Mouse (Mus musculus) macrophage (primary cell): ENCODE results near the gene Gm17334. TPM values are rescaled to one million over a fixed set of nuclear protein-coding genes. Genes with fewer than 3 reads are reported as not detected.

Source experiments
- H3K27ac ChIP-seq: fragments of 350-480 bp; formaldehyde crosslinking; 2 replicates; pipeline ENCODE4 v1.9.0; 2021
- H3K36me3 ChIP-seq: fragments of 350-480 bp; formaldehyde crosslinking; 2 replicates; pipeline ENCODE4 v1.9.0; 2021; ENCODE audit errors: inconsistent target
- H3K4me3 ChIP-seq: fragments of 350-480 bp; formaldehyde crosslinking; 2 replicates; pipeline ENCODE4 v1.9.0; 2021; ENCODE audit errors: inconsistent target
- H3K79me2 ChIP-seq: fragments of 350-480 bp; formaldehyde crosslinking; 2 replicates; pipeline ENCODE4 v1.9.0; 2021; ENCODE audit errors: inconsistent target
- WGBS: methylation state at CpG from one replicate; pipeline ENCODE4 v1.1.7; 2026; ENCODE audit warnings: inconsistent platforms; ENCODE audit not compliant: missing documents; 5-methylcytosine and 5-hydroxymethylcytosine counted together
- polyA plus RNA-seq: library from polyadenylated mRNA; stranded (reverse); fragments of 250-400 nt; gene quantifications from 3 replicates; pipeline ENCODE4 v1.2.4, GENCODE M21; 2018; ENCODE audit warnings: inconsistent platforms

Gm17334 gene
- polyA plus RNA-seq, 1 experiment from 2014 or later, result not detected

- Histone ChIP-seq H3K4me3 (no peak overlapping the region), H3K79me2 (no peaks in the 10 kb centered on the region), H3K36me3 (no peaks in the 10 kb centered on the region), H3K27ac (peak overlapping the region; percentile 29)
- WGBS, result 36% methylated on average over 13 of the region's 13 CpGs
Observed at GRCm38 (mm10) chr11:53786058-53787031, 13.4 kb upstream of the Gm17334 start.

- no peaks in the 10 kb centered on the region for H3K36me3 ChIP-seq
- no peak overlapping the region for H3K4me3 ChIP-seq
- H3K79me2 ChIP-seq, result no peaks in the 10 kb centered on the region
- 45% methylated on average over 3 of the region's 3 CpGs for WGBS
- peak overlapping the region; percentile 29 for H3K27ac ChIP-seq
Observed at GRCm38 (mm10) chr11:53785311-53785936, 12.4 kb upstream of the Gm17334 start.

GRCm38 (mm10) chr11:53783288-53783687, 10.3 kb upstream of the Gm17334 start:
- Histone ChIP-seq H3K36me3 (peaks cover 14% of the 10 kb centered on the region), H3K27ac (peak overlapping the region; percentile 41), H3K79me2 (no peaks in the 10 kb centered on the region), H3K4me3 (no peak overlapping the region)
- 51% methylated on average over 9 of the region's 9 CpGs for WGBS

- Histone ChIP-seq H3K36me3 (peaks cover 27% of the 10 kb centered on the region), H3K4me3 (no peak overlapping the region), H3K27ac (no peak overlapping the region), H3K79me2 (peaks cover under 1% of the 10 kb centered on the region; the same call in 1 of the 2 replicates)
- whole genome bisulfite sequencing, result 95% methylated on average over 7 of the region's 7 CpGs
Observed at GRCm38 (mm10) chr11:53781964-53782363, 9.0 kb upstream of the Gm17334 start.

- Histone ChIP-seq H3K36me3 (peaks cover 34% of the 10 kb centered on the region), H3K27ac (no peak overlapping the region), H3K4me3 (no peak overlapping the region), H3K79me2 (peaks cover 7% of the 10 kb centered on the region; the same call in 1 of the 2 replicates)
- 100% methylated on average over 4 of the region's 4 CpGs for WGBS
Observed at GRCm38 (mm10) chr11:53781201-53781775, 8.3 kb upstream of the Gm17334 start.

- no peak overlapping the region for H3K27ac ChIP-seq
- no peak overlapping the region for H3K4me3 ChIP-seq
- H3K36me3 ChIP-seq, result peaks cover 44% of the 10 kb centered on the region
- WGBS, result 100% methylated on average over 3 of the region's 3 CpGs
- H3K79me2 ChIP-seq, result peaks cover 18% of the 10 kb centered on the region; the same call in 1 of the 2 replicates
Observed at GRCm38 (mm10) chr11:53780262-53780661, 7.3 kb upstream of the Gm17334 start.

- no peak overlapping the region for H3K4me3 ChIP-seq
- H3K36me3 ChIP-seq, result peaks cover 49% of the 10 kb centered on the region
- no peak overlapping the region for H3K27ac ChIP-seq
- WGBS, result 51% methylated on average over 2 of the region's 2 CpGs
- peaks cover 22% of the 10 kb centered on the region; the same call in 1 of the 2 replicates for H3K79me2 ChIP-seq
Observed at GRCm38 (mm10) chr11:53779808-53780207, 6.8 kb upstream of the Gm17334 start.

GRCm38 (mm10) chr11:53778455-53778854, 5.5 kb upstream of the Gm17334 start:
- peaks cover 36% of the 10 kb centered on the region for H3K79me2 ChIP-seq
- WGBS, result 85% methylated on average over 5 of the region's 5 CpGs
- no peak overlapping the region for H3K4me3 ChIP-seq
- H3K36me3 ChIP-seq, result peaks cover 62% of the 10 kb centered on the region
- H3K27ac ChIP-seq, result no peak overlapping the region

GRCm38 (mm10) chr11:53777736-53778135, 4.7 kb upstream of the Gm17334 start:
- 93% methylated on average over 5 of the region's 5 CpGs for WGBS
- H3K36me3 ChIP-seq, result peaks cover 69% of the 10 kb centered on the region

GRCm38 (mm10) chr11:53774659-53775255, 1.8 kb upstream of the Gm17334 start:
- Histone ChIP-seq H3K79me2 (peaks cover 70% of the 10 kb centered on the region), H3K4me3 (no peak overlapping the region), H3K36me3 (peaks cover 71% of the 10 kb centered on the region), H3K27ac (no peak overlapping the region)
- WGBS, result 73% methylated on average over 13 of the region's 13 CpGs

More at GRCm38 (mm10) chr11:53777736-53778135, 4.7 kb upstream of the Gm17334 start:
- Histone ChIP-seq H3K27ac (no peak overlapping the region), H3K4me3 (no peak overlapping the region), H3K79me2 (peaks cover 43% of the 10 kb centered on the region)

- no peak overlapping the region for H3K4me3 ChIP-seq
- H3K79me2 ChIP-seq, result peaks cover 70% of the 10 kb centered on the region
- WGBS, result 88% methylated on average over 16 of the region's 16 CpGs
- H3K27ac ChIP-seq, result no peak overlapping the region
- peaks cover 62% of the 10 kb centered on the region for H3K36me3 ChIP-seq
Observed at GRCm38 (mm10) chr11:53773641-53774360, 814 bp upstream of the Gm17334 start.

- Histone ChIP-seq H3K27ac (no peak overlapping the region), H3K4me3 (peak overlapping the region; percentile 5; the same call in 1 of the 2 replicates), H3K36me3 (peaks cover 49% of the 10 kb centered on the region), H3K79me2 (peaks cover 70% of the 10 kb centered on the region)
- 13% methylated on average over 9 of the region's 9 CpGs for WGBS
Observed at GRCm38 (mm10) chr11:53772536-53772935, 451 bp downstream of the Gm17334 start.

- H3K4me3 ChIP-seq, result peak overlapping the region; percentile 93
- H3K79me2 ChIP-seq, result peaks cover 62% of the 10 kb centered on the region
- WGBS, result 6% methylated on average over 10 of the region's 11 CpGs
- peak overlapping the region; percentile 72 for H3K27ac ChIP-seq
- peaks cover 36% of the 10 kb centered on the region for H3K36me3 ChIP-seq
Observed at GRCm38 (mm10) chr11:53771001-53771744, 1.8 kb downstream of the Gm17334 start.
